Mouse (Mus musculus): ENCODE results near the gene Muc5ac. TPM values are rescaled to one million over a fixed set of nuclear protein-coding genes. Genes with fewer than 3 reads are reported as not detected.

Gene Muc5ac
- not detected in 2 replicates for polyA plus RNA-seq (2014; fragmentation: Nextera tagmentation; extraction: Ambion mirVana)

- 85% methylated on average over 6 of the region's 6 CpGs for WGBS
These were observed at the start of gene Muc5ac for GRCm38 (mm10) chr7:141788677-141789452. Gene Muc5ac, plus strand, starts transcription at chr7:141788972.

GRCm38 (mm10) chr7:141747451-141748100 is 41.2 kb upstream of the Muc5ac start:
- DNase-seq (ENCODE audit: low spot score, missing footprints) (no peak), ATAC-seq (ENCODE audit: low FRiP score) (no peak)
- Histone ChIP-seq H3K27me3 (ENCODE audit: control insufficient read depth, insufficient read depth, low read length) (no peaks in the 10 kb centered on the region), H3K27ac (ENCODE audit: low read depth, low read length) (no peak overlapping the region), H3K4me3 (ENCODE audit: low read depth, low read length) (no peak overlapping the region), H3K9me3 (ENCODE audit: control insufficient read depth, low read length) (no peaks in the 10 kb centered on the region), H3K4me1 (ENCODE audit: control insufficient read depth, insufficient read depth, low read length) (no peaks in the 10 kb centered on the region), H3K4me2 (no peak overlapping the region), H3K9ac (ENCODE audit: low read length) (no peak overlapping the region), H3K36me3 (ENCODE audit: control insufficient read depth, insufficient read depth, low read length) (no peaks in the 10 kb centered on the region)
- WGBS = 87% methylated on average over 7 of the region's 7 CpGs

More at GRCm38 (mm10) chr7:141788677-141789452, at the start of gene Muc5ac:
- Histone ChIP-seq H3K9ac (ENCODE audit: low read length) (no peak within 1 kb of the TSS), H3K36me3 (ENCODE audit: control insufficient read depth, insufficient read depth, low read length) (no peaks in the 10 kb centered on the region), H3K4me2 (no peak within 1 kb of the TSS), H3K27me3 (ENCODE audit: control insufficient read depth, insufficient read depth, low read length) (no peaks in the 10 kb centered on the region), H3K9me3 (ENCODE audit: control insufficient read depth, low read length) (no peaks in the 10 kb centered on the region), H3K4me3 (ENCODE audit: low read depth, low read length) (no peak within 1 kb of the TSS), H3K4me1 (ENCODE audit: control insufficient read depth, insufficient read depth, low read length) (no peaks in the 10 kb centered on the region), H3K27ac (ENCODE audit: low read depth, low read length) (no peak within 1 kb of the TSS)
- ATAC-seq (ENCODE audit: low FRiP score) (no peak), DNase-seq (ENCODE audit: low spot score, missing footprints) (no peak)

GRCm38 (mm10) chr7:141752513-141752912 is 36.3 kb upstream of the Muc5ac start:
- ATAC-seq (ENCODE audit: low FRiP score) (no peak), DNase-seq (ENCODE audit: low spot score, missing footprints) (no peak)
- Histone ChIP-seq H3K27ac (ENCODE audit: low read depth, low read length) (no peak overlapping the region), H3K4me1 (ENCODE audit: control insufficient read depth, insufficient read depth, low read length) (no peaks in the 10 kb centered on the region), H3K36me3 (ENCODE audit: control insufficient read depth, insufficient read depth, low read length) (no peaks in the 10 kb centered on the region), H3K9me3 (ENCODE audit: control insufficient read depth, low read length) (no peaks in the 10 kb centered on the region), H3K4me2 (no peak overlapping the region), H3K9ac (ENCODE audit: low read length) (no peak overlapping the region), H3K4me3 (ENCODE audit: low read depth, low read length) (no peak overlapping the region), H3K27me3 (ENCODE audit: control insufficient read depth, insufficient read depth, low read length) (no peaks in the 10 kb centered on the region)
- 80% methylated on average over 6 of the region's 6 CpGs for WGBS

GRCm38 (mm10) chr7:141755831-141756230 is 32.9 kb upstream of the Muc5ac start:
- Histone ChIP-seq H3K4me1 (ENCODE audit: control insufficient read depth, insufficient read depth, low read length) (no peaks in the 10 kb centered on the region), H3K4me2 (no peak overlapping the region), H3K4me3 (ENCODE audit: low read depth, low read length) (no peak overlapping the region), H3K9me3 (ENCODE audit: control insufficient read depth, low read length) (no peaks in the 10 kb centered on the region), H3K27me3 (ENCODE audit: control insufficient read depth, insufficient read depth, low read length) (no peaks in the 10 kb centered on the region), H3K27ac (ENCODE audit: low read depth, low read length) (no peak overlapping the region), H3K36me3 (ENCODE audit: control insufficient read depth, insufficient read depth, low read length) (no peaks in the 10 kb centered on the region), H3K9ac (ENCODE audit: low read length) (no peak overlapping the region)
- DNase-seq (ENCODE audit: low spot score, missing footprints) (peak; percentile 95), ATAC-seq (ENCODE audit: low FRiP score) (0 out of 2 replicates have a peak, but pooled peaks have one; percentile 35)
- 51% methylated on average over 4 of the region's 4 CpGs for WGBS

- WGBS = 75% methylated on average over 4 of the region's 4 CpGs
These were observed 30.5 kb upstream of the Muc5ac start for GRCm38 (mm10) chr7:141758291-141758690.

GRCm38 (mm10) chr7:141770521-141770920 is 18.3 kb upstream of the Muc5ac start:
- H3K9ac ChIP-seq (ENCODE audit: low read length) = no peak overlapping the region
- H3K27me3 ChIP-seq (ENCODE audit: control insufficient read depth, insufficient read depth, low read length) = no peaks in the 10 kb centered on the region
- no peak overlapping the region for H3K4me2 ChIP-seq
- no peaks in the 10 kb centered on the region for H3K9me3 ChIP-seq (ENCODE audit: control insufficient read depth, low read length)
- H3K4me3 ChIP-seq (ENCODE audit: low read depth, low read length) = no peak overlapping the region
- 79% methylated on average over 3 of the region's 3 CpGs for WGBS
- no peak overlapping the region for H3K27ac ChIP-seq (ENCODE audit: low read depth, low read length)
- no peak for ATAC-seq (ENCODE audit: low FRiP score)
- H3K4me1 ChIP-seq (ENCODE audit: control insufficient read depth, insufficient read depth, low read length) = peaks cover 5% of the 10 kb centered on the region; the same call in 1 of the 2 replicates
- no peak for DNase-seq (ENCODE audit: low spot score, missing footprints)
- H3K36me3 ChIP-seq (ENCODE audit: control insufficient read depth, insufficient read depth, low read length) = no peaks in the 10 kb centered on the region

More at GRCm38 (mm10) chr7:141758291-141758690, 30.5 kb upstream of the Muc5ac start:
- Histone ChIP-seq H3K36me3 (ENCODE audit: control insufficient read depth, insufficient read depth, low read length) (no peaks in the 10 kb centered on the region), H3K27me3 (ENCODE audit: control insufficient read depth, insufficient read depth, low read length) (no peaks in the 10 kb centered on the region), H3K4me3 (ENCODE audit: low read depth, low read length) (no peak overlapping the region), H3K27ac (ENCODE audit: low read depth, low read length) (no peak overlapping the region), H3K9me3 (ENCODE audit: control insufficient read depth, low read length) (no peaks in the 10 kb centered on the region), H3K4me2 (no peak overlapping the region), H3K4me1 (ENCODE audit: control insufficient read depth, insufficient read depth, low read length) (no peaks in the 10 kb centered on the region), H3K9ac (ENCODE audit: low read length) (no peak overlapping the region)
- ATAC-seq (ENCODE audit: low FRiP score) (no peak), DNase-seq (ENCODE audit: low spot score, missing footprints) (no peak)

- ATAC-seq (ENCODE audit: low FRiP score) (no peak), DNase-seq (ENCODE audit: low spot score, missing footprints) (no peak)
- no peak overlapping the region for H3K9ac ChIP-seq (ENCODE audit: low read length)
- H3K4me2 ChIP-seq = no peak overlapping the region
- H3K9me3 ChIP-seq (ENCODE audit: control insufficient read depth, low read length) = no peaks in the 10 kb centered on the region
- 83% methylated on average over 8 of the region's 8 CpGs for WGBS
- H3K36me3 ChIP-seq (ENCODE audit: control insufficient read depth, insufficient read depth, low read length) = no peaks in the 10 kb centered on the region
- H3K27me3 ChIP-seq (ENCODE audit: control insufficient read depth, insufficient read depth, low read length) = no peaks in the 10 kb centered on the region
- no peak overlapping the region for H3K27ac ChIP-seq (ENCODE audit: low read depth, low read length)
- H3K4me1 ChIP-seq (ENCODE audit: control insufficient read depth, insufficient read depth, low read length) = peaks cover 5% of the 10 kb centered on the region; the same call in 1 of the 2 replicates
- no peak overlapping the region for H3K4me3 ChIP-seq (ENCODE audit: low read depth, low read length)
These were observed 17.8 kb upstream of the Muc5ac start for GRCm38 (mm10) chr7:141770988-141771387.

GRCm38 (mm10) chr7:141772058-141772557 is 16.7 kb upstream of the Muc5ac start:
- no peak overlapping the region for H3K9ac ChIP-seq (ENCODE audit: low read length)
- no peak overlapping the region for H3K27ac ChIP-seq (ENCODE audit: low read depth, low read length)
- no peaks in the 10 kb centered on the region for H3K27me3 ChIP-seq (ENCODE audit: control insufficient read depth, insufficient read depth, low read length)
- no peaks in the 10 kb centered on the region for H3K9me3 ChIP-seq (ENCODE audit: control insufficient read depth, low read length)
- H3K4me3 ChIP-seq (ENCODE audit: low read depth, low read length) = no peak overlapping the region
- DNase-seq (ENCODE audit: low spot score, missing footprints) (no peak), ATAC-seq (ENCODE audit: low FRiP score) (no peak)
- H3K4me1 ChIP-seq (ENCODE audit: control insufficient read depth, insufficient read depth, low read length) = peaks cover 5% of the 10 kb centered on the region; the same call in 1 of the 2 replicates
- WGBS = 83% methylated on average over 1 of the region's 1 CpGs
- no peak overlapping the region for H3K4me2 ChIP-seq
- no peaks in the 10 kb centered on the region for H3K36me3 ChIP-seq (ENCODE audit: control insufficient read depth, insufficient read depth, low read length)

GRCm38 (mm10) chr7:141774855-141775254 is 13.9 kb upstream of the Muc5ac start:
- Histone ChIP-seq H3K4me1 (ENCODE audit: control insufficient read depth, insufficient read depth, low read length) (peaks cover 5% of the 10 kb centered on the region; the same call in 1 of the 2 replicates), H3K36me3 (ENCODE audit: control insufficient read depth, insufficient read depth, low read length) (no peaks in the 10 kb centered on the region), H3K27ac (ENCODE audit: low read depth, low read length) (no peak overlapping the region), H3K4me3 (ENCODE audit: low read depth, low read length) (no peak overlapping the region), H3K9me3 (ENCODE audit: control insufficient read depth, low read length) (no peaks in the 10 kb centered on the region), H3K4me2 (no peak overlapping the region), H3K27me3 (ENCODE audit: control insufficient read depth, insufficient read depth, low read length) (no peaks in the 10 kb centered on the region), H3K9ac (ENCODE audit: low read length) (no peak overlapping the region)
- DNase-seq (ENCODE audit: low spot score, missing footprints) (no peak), ATAC-seq (ENCODE audit: low FRiP score) (no peak)
- WGBS = 88% methylated on average over 2 of the region's 2 CpGs

Measured in midbrain, embryonic 11.5 days (tissue).